Mouse (Mus musculus) forebrain, embryonic 13.5 days (tissue): ENCODE results near the gene Kcnk5. TPM values are rescaled to one million over a fixed set of nuclear protein-coding genes. Genes with fewer than 3 reads are reported as not detected.

Experiments used
- ATAC-seq: fragments of 200-750 bp; cut with Nextera tagmentation; 2 replicates; pipeline ENCODE4 v1.8.0; 2017
- H3K27ac ChIP-seq: fragments of 300-500 bp; sonication (generic); 2 replicates; pipeline ENCODE4 v1.5.1; 2015; ENCODE audit warnings: inconsistent platforms, mild to moderate bottlenecking, moderate library complexity
- H3K27me3 ChIP-seq: fragments of 300-500 bp; sonication (generic); 2 replicates; pipeline ENCODE4 v1.6.1; 2015; ENCODE audit warnings: mild to moderate bottlenecking, inconsistent platforms
- H3K36me3 ChIP-seq: fragments of 300-500 bp; sonication (generic); 2 replicates; pipeline ENCODE4 v1.6.1; 2015; ENCODE audit warnings: mild to moderate bottlenecking, inconsistent platforms; ENCODE audit not compliant: poor library complexity, severe bottlenecking
- H3K4me1 ChIP-seq: fragments of 300-500 bp; sonication (generic); 2 replicates; pipeline ENCODE4 v1.6.1; 2015; ENCODE audit warnings: inconsistent platforms
- H3K4me2 ChIP-seq: fragments of 300-500 bp; sonication (generic); 2 replicates; pipeline ENCODE4 v1.6.1; 2015; ENCODE audit warnings: inconsistent platforms, mild to moderate bottlenecking, moderate library complexity
- H3K4me3 ChIP-seq: fragments of 300-500 bp; sonication (generic); 2 replicates; pipeline ENCODE4 v1.5.1; 2015; ENCODE audit warnings: mild to moderate bottlenecking, inconsistent platforms
- H3K9ac ChIP-seq: fragments of 300-500 bp; sonication (generic); 2 replicates; pipeline ENCODE4 v1.6.1; 2015; ENCODE audit warnings: mild to moderate bottlenecking, inconsistent platforms
- H3K9me3 ChIP-seq: fragments of 300-500 bp; sonication (generic); replicated peaks from 2 replicates; pipeline ENCODE4 v1.6.1; 2016; ENCODE audit warnings: inconsistent platforms
- WGBS: fragments of 180-500 bp; shearing (Covaris S2); methylation state at CpG from one replicate; pipeline ENCODE4 v1.1.7; 2015; 5-methylcytosine and 5-hydroxymethylcytosine counted together
- polyA plus RNA-seq: library from polyadenylated mRNA; unstranded; fragments of >200 nt; fragmentation: Nextera tagmentation; extraction: Ambion mirVana; gene quantifications from 2 replicates; pipeline ENCODE4 v1.2.1, GENCODE M21; 2015

Kcnk5 gene
- polyA plus RNA-seq, result 7.3 and 9.0 TPM in 2 replicates

DNA sequence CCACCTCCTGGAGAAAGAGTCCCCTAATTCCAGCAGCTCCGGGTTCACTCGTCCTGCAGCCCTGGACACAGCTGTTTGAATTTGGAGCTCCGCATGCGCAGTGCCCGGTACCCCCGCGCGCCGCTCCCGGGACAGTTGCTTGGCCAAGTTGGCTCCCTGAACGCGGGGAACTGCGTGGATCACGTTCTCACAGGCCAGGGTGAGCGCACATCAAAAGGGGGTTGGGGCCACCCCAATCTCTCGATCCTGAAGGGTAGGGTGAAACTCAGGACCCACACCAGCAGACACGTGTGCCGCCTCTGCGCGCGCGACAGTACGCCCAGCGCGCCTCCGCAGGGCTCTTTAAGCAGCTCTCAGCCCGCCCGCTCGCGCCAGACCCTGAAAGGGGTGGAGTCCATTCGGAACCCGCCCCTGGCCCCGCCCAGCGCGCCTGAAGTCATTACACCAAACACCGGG is at the start of gene Kcnk5:
Gene Kcnk5, minus strand, starts transcription at position 344 of the 456 bp plus-strand sequence.
- Histone ChIP-seq H3K4me2 (peak within 1 kb of the TSS; percentile 95), H3K4me3 (peak within 1 kb of the TSS; percentile 66), H3K27ac (no peak within 1 kb of the TSS), H3K9ac (peak within 1 kb of the TSS; percentile 70), H3K9me3 (no peaks in the 10 kb centered on the region), H3K4me1 (peaks cover 63% of the 10 kb centered on the region), H3K36me3 (no peaks in the 10 kb centered on the region), H3K27me3 (no peaks in the 10 kb centered on the region)
- WGBS, result 0% methylated on average over 36 of the region's 36 CpGs
- peak; percentile 95 for ATAC-seq

DNA sequence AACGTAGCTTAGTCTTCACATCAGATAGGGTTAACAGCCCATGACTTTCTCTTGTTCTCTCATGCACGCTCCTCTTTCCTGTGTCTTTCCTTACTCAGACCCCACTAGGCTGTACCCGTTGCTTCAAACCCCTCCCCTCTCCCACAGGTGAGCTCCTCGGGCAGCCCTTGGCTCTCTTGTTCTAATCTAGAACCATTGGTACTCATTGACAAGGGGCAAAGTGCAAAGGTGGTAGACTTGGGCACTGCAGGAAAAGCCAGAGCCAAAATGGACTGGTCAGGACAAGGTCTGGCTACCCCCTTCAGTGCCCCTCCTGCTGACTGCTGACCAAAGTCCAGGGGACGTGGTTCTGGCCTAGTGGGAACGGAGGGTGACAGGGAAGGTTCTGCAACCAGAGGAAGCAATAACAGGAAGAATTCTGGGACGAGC is 48.5 kb upstream of the Kcnk5 start:
- 86% methylated on average over 7 of the region's 7 CpGs for WGBS
- Histone ChIP-seq H3K27ac (no peak overlapping the region), H3K27me3 (no peaks in the 10 kb centered on the region), H3K9ac (no peak overlapping the region), H3K9me3 (no peaks in the 10 kb centered on the region), H3K4me3 (no peak overlapping the region), H3K4me2 (no peak overlapping the region), H3K36me3 (no peaks in the 10 kb centered on the region), H3K4me1 (peaks cover 17% of the 10 kb centered on the region)
- ATAC-seq, result no peak

DNA sequence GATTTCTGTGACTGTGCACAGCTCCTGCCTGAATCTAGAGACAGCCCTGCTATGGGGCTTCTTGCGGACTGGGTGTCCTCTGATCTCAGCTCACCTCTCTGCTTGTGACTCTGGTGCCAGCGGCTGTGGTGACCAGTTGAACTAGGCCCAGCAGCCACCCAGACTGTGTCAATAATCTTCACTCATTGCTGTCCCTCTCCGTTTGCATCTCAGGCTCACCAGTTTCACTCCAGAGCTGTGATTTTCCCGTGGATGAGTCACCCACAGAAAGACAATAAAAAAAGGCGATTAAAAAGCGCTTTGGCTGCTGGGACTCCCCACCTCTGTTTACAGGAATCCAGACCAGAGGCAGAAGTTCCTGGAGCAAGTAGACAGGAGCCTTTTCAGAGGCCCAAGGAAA is 47.8 kb upstream of the Kcnk5 start:
- WGBS, result 79% methylated on average over 6 of the region's 6 CpGs
- H3K36me3 ChIP-seq, result no peaks in the 10 kb centered on the region
- ATAC-seq, result no peak
- no peak overlapping the region for H3K4me2 ChIP-seq
- H3K4me1 ChIP-seq, result peaks cover 23% of the 10 kb centered on the region
- no peak overlapping the region for H3K9ac ChIP-seq
- no peaks in the 10 kb centered on the region for H3K27me3 ChIP-seq
- no peak overlapping the region for H3K4me3 ChIP-seq
- no peaks in the 10 kb centered on the region for H3K9me3 ChIP-seq
- no peak overlapping the region for H3K27ac ChIP-seq

DNA sequence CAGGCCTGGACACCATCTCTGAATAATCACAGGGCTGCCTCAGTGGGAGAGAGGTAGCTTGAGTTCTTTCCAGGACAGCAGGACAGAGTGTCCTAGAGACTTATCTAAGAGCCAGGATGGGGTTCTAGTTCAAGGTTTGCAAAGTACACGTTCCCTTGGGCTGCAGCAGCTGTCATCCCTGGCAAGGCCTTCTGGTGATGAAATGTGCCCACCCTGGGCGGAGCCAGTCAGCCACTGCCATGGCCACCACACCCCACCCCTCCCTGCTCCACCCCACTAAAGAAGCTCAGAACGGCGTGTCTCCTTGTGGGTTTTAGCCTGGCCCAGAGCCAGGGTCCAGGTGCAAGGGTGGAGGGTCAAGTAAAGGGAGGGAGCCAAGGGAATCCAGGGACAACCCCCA is 46.7 kb upstream of the Kcnk5 start:
- WGBS, result 80% methylated on average over 4 of the region's 4 CpGs

GRCm38 (mm10) chr14:20226982-20227381 is 45.4 kb upstream of the Kcnk5 start:
- Histone ChIP-seq H3K4me3 (no peak overlapping the region), H3K27me3 (no peaks in the 10 kb centered on the region), H3K27ac (no peak overlapping the region), H3K4me1 (peaks cover 26% of the 10 kb centered on the region), H3K9me3 (no peaks in the 10 kb centered on the region), H3K4me2 (no peak overlapping the region), H3K36me3 (no peaks in the 10 kb centered on the region), H3K9ac (no peak overlapping the region)
- ATAC-seq, result no peak
- WGBS, result 40% methylated on average over 2 of the region's 2 CpGs

More for the DNA sequence above, 46.7 kb upstream of the Kcnk5 start:
- no peak for ATAC-seq
- H3K36me3 ChIP-seq, result no peaks in the 10 kb centered on the region
- H3K27ac ChIP-seq, result no peak overlapping the region
- no peaks in the 10 kb centered on the region for H3K27me3 ChIP-seq
- no peak overlapping the region for H3K4me2 ChIP-seq
- H3K4me1 ChIP-seq, result peaks cover 26% of the 10 kb centered on the region
- no peak overlapping the region for H3K4me3 ChIP-seq
- H3K9me3 ChIP-seq, result no peaks in the 10 kb centered on the region
- no peak overlapping the region for H3K9ac ChIP-seq

GRCm38 (mm10) chr14:20226488-20226887 is 44.9 kb upstream of the Kcnk5 start:
- H3K36me3 ChIP-seq, result no peaks in the 10 kb centered on the region
- H3K27ac ChIP-seq, result no peak overlapping the region
- peaks cover 26% of the 10 kb centered on the region for H3K4me1 ChIP-seq
- no peak overlapping the region for H3K9ac ChIP-seq
- 37% methylated on average over 7 of the region's 7 CpGs for WGBS
- H3K4me2 ChIP-seq, result no peak overlapping the region
- no peak for ATAC-seq
- no peaks in the 10 kb centered on the region for H3K27me3 ChIP-seq
- no peak overlapping the region for H3K4me3 ChIP-seq
- H3K9me3 ChIP-seq, result no peaks in the 10 kb centered on the region

DNA sequence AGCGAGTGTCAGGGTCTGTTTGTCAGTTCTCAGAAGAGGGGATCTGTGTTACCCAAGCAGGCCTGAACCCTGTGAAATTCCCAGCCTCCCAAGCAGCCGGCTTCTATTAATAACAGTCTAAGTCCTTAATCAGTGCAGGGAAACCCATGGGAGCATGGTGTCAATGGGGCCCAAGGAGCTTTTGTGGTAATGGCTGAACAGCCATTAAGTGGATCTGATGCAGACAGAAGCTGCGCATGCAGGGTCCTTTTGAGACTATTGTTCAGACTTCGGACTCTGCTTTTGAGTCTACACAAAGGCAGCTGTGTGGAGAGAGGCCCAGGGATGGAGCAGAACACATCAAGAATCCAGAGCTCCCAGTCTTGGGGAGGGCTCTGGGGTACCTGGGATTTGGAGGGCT is 43.9 kb upstream of the Kcnk5 start:
- Histone ChIP-seq H3K9ac (no peak overlapping the region), H3K4me2 (peak overlapping the region; percentile 27), H3K27me3 (no peaks in the 10 kb centered on the region), H3K4me3 (no peak overlapping the region), H3K9me3 (no peaks in the 10 kb centered on the region), H3K27ac (peak overlapping the region; percentile 75), H3K36me3 (no peaks in the 10 kb centered on the region), H3K4me1 (peaks cover 30% of the 10 kb centered on the region)
- peak; percentile 83 for ATAC-seq
- WGBS, result 5% methylated on average over 4 of the region's 4 CpGs

DNA sequence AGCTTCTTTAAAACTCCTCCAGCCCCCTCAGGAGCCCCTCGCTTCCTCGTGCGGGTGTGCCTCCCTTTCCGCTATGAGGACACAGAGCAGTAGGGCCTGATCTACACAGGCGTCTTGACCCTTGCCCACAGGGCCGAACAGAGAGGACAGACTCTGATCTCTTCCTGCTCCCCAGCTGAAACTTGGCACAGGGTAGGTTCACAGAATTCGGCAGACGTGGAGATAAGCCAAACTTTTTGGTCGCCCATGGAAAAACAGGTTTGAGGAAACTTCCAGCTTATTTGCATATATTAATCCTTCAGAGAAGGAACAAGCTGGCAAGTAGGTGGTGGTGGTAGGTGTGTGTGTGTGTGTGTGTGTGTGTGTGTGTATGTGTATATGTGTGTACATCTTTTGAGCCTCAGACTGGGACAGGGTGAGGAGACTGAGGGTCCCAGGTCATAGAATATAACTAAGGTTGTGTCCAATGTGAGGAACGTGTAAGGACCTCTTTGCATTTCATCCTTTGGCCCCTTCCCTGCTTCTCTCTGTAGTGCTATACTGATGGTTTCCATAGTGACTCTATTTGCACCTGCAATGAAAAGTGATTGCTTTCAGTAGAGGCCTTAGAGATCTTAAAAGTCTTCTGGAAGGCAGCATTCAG is 43.1 kb upstream of the Kcnk5 start:
- Histone ChIP-seq H3K27ac (peak overlapping the region; percentile 75), H3K9ac (peak overlapping the region; percentile 21; the same call in 1 of the 2 replicates), H3K4me3 (no peak overlapping the region), H3K4me2 (peak overlapping the region; percentile 27; the same call in 1 of the 2 replicates), H3K9me3 (no peaks in the 10 kb centered on the region), H3K4me1 (peaks cover 30% of the 10 kb centered on the region), H3K36me3 (no peaks in the 10 kb centered on the region), H3K27me3 (no peaks in the 10 kb centered on the region)
- ATAC-seq, result peak; percentile 39; the same call in 1 of the 2 replicates
- 35% methylated on average over 10 of the region's 10 CpGs for WGBS

- H3K4me1 ChIP-seq, result peaks cover 30% of the 10 kb centered on the region
- H3K27me3 ChIP-seq, result no peaks in the 10 kb centered on the region
- ATAC-seq, result no peak
- H3K9ac ChIP-seq, result 0 out of 2 replicates have a peak overlapping the region, but pooled peaks have one; percentile 21
- no peaks in the 10 kb centered on the region for H3K9me3 ChIP-seq
- 5% methylated on average over 4 of the region's 4 CpGs for WGBS
- no peak overlapping the region for H3K4me3 ChIP-seq
- peak overlapping the region; percentile 75 for H3K27ac ChIP-seq
- H3K4me2 ChIP-seq, result peak overlapping the region; percentile 18; the same call in 1 of the 2 replicates
- no peaks in the 10 kb centered on the region for H3K36me3 ChIP-seq
Observed at GRCm38 (mm10) chr14:20224163-20224562, 42.6 kb upstream of the Kcnk5 start.

- H3K36me3 ChIP-seq, result no peaks in the 10 kb centered on the region
- ATAC-seq, result no peak
- no peak overlapping the region for H3K4me2 ChIP-seq
- no peaks in the 10 kb centered on the region for H3K9me3 ChIP-seq
- H3K9ac ChIP-seq, result no peak overlapping the region
- H3K27me3 ChIP-seq, result no peaks in the 10 kb centered on the region
- no peak overlapping the region for H3K4me3 ChIP-seq
- H3K27ac ChIP-seq, result no peak overlapping the region
- peaks cover 30% of the 10 kb centered on the region for H3K4me1 ChIP-seq
- 93% methylated on average over 5 of the region's 5 CpGs for WGBS
Observed at GRCm38 (mm10) chr14:20223253-20223652, 41.6 kb upstream of the Kcnk5 start.

DNA sequence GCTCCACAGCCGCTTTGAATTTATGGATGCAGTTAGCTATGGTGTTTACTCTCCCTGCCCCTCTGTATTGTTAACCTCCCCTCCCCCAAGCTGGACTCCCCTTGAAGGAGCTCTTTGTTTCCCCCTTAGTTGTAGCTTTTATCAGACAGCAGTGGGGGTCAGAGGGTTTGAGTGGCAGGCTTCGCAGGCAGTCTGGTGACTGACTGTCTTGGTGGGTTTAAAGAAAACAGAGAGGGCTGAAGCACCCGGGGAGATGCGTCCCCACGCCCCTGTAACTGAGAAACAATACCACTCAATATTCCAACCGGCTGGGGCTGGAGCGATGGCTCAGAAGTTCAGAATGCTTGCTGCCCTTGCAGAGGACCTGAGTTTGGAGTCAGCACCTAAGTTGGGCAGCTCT is 39.5 kb upstream of the Kcnk5 start:
- Histone ChIP-seq H3K27ac (no peak overlapping the region), H3K36me3 (no peaks in the 10 kb centered on the region)
- no peak for ATAC-seq

GRCm38 (mm10) chr14:20219849-20220248 is 38.2 kb upstream of the Kcnk5 start:
- H3K9ac ChIP-seq, result no peak overlapping the region
- peaks cover 18% of the 10 kb centered on the region for H3K4me1 ChIP-seq
- no peak for ATAC-seq
- no peak overlapping the region for H3K4me2 ChIP-seq
- H3K27me3 ChIP-seq, result no peaks in the 10 kb centered on the region
- H3K27ac ChIP-seq, result no peak overlapping the region
- no peaks in the 10 kb centered on the region for H3K36me3 ChIP-seq
- no peaks in the 10 kb centered on the region for H3K9me3 ChIP-seq
- H3K4me3 ChIP-seq, result no peak overlapping the region
- WGBS, result 89% methylated on average over 1 of the region's 1 CpGs

More for the DNA sequence above, 39.5 kb upstream of the Kcnk5 start:
- Histone ChIP-seq H3K4me3 (no peak overlapping the region), H3K9me3 (no peaks in the 10 kb centered on the region), H3K4me1 (peaks cover 30% of the 10 kb centered on the region), H3K9ac (no peak overlapping the region), H3K4me2 (no peak overlapping the region), H3K27me3 (no peaks in the 10 kb centered on the region)
- 31% methylated on average over 7 of the region's 7 CpGs for WGBS
